Comparison of ENCODE assay signal across 8 mouse cellular contexts in the genomic region with DNA sequence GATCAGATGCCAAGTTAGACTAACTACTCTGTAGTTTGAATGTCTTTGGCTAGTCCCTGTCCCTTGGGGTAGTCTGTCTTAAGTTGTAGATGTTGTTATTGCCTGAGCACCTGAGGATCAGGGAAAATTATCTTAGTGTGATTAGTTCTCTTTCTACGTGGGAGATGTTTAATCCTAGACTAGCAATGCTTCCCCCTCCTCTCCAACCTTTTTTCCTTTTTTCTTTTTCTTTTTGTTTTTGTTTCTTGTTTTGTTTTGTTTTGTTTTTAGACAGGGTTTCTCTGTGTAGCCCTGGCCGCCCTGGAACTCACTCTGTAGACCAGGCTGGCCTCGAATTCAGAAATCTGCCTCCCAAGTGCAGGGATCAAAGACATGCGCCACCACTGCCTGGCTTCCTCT. TPM values are rescaled to one million over a fixed set of nuclear protein-coding genes. Genes with fewer than 3 reads are reported as not detected.
DNase-seq lines count a peak whose midpoint lies in the region; ATAC-seq and TF ChIP-seq lines count a peak whose summit lies in the region.

A gene (minus strand): TSS at position 100 of the 399 bp plus-strand sequence.

- H3K27me3 ChIP-seq in lung, postnatal 0 days (replicated peaks; ENCODE audit: insufficient read depth, low read length) = no peaks in the 10 kb centered on the region
- no peaks in the 10 kb centered on the region for H3K27me3 ChIP-seq in embryonic facial prominence, embryonic 15.5 days
- no peaks in the 10 kb centered on the region for H3K27me3 ChIP-seq in heart, postnatal 0 days (ENCODE audit: control insufficient read depth, insufficient read depth, low read length)
- no peaks in the 10 kb centered on the region for H3K27me3 ChIP-seq in limb, embryonic 10.5 days (ENCODE audit: low read depth, poor library complexity, severe bottlenecking)
- H3K27me3 ChIP-seq in neural tube, embryonic 15.5 days (replicated peaks) = no peaks in the 10 kb centered on the region

- peak within 1 kb of the TSS; percentile 97 for H3K4me2 ChIP-seq in lung, postnatal 0 days (replicated peaks; ENCODE audit: low read depth, low read length)
- H3K4me2 ChIP-seq in embryonic facial prominence, embryonic 15.5 days (replicated peaks) = peak within 1 kb of the TSS; percentile 89
- peak within 1 kb of the TSS; percentile 97 for H3K4me2 ChIP-seq in heart, postnatal 0 days (ENCODE audit: low read depth, low read length)
- H3K4me2 ChIP-seq in neural tube, embryonic 15.5 days = peak within 1 kb of the TSS; percentile 79

- H3K36me3 ChIP-seq in lung, postnatal 0 days (ENCODE audit: insufficient read depth, low read length) = no peaks in the 10 kb centered on the region
- H3K36me3 ChIP-seq in embryonic facial prominence, embryonic 15.5 days = peaks cover 3% of the 10 kb centered on the region
- H3K36me3 ChIP-seq in heart, postnatal 0 days (replicated peaks; ENCODE audit: control insufficient read depth, insufficient read depth, low read length) = peaks cover 3% of the 10 kb centered on the region
- peaks cover 3% of the 10 kb centered on the region for H3K36me3 ChIP-seq in limb, embryonic 10.5 days
- peaks cover 2% of the 10 kb centered on the region; the same call in 1 of the 2 replicates for H3K36me3 ChIP-seq in neural tube, embryonic 15.5 days

- no peak for ATAC-seq in lung, postnatal 0 days
- no peak for ATAC-seq in embryonic facial prominence, embryonic 15.5 days (ENCODE audit: insufficient number of reproducible peaks, low FRiP score, low TSS enrichment, low read depth)
- ATAC-seq in heart, postnatal 0 days (ENCODE audit: insufficient read depth, low read depth) = no peak
- ATAC-seq in neural tube, embryonic 15.5 days (ENCODE audit: low FRiP score) = no peak

- peak within 1 kb of the TSS; percentile 98 for H3K9ac ChIP-seq in lung, postnatal 0 days (replicated peaks; ENCODE audit: low read depth)
- H3K9ac ChIP-seq in embryonic facial prominence, embryonic 15.5 days = peak within 1 kb of the TSS; percentile 64
- H3K9ac ChIP-seq in heart, postnatal 0 days (replicated peaks; ENCODE audit: low read depth, low read length) = peak within 1 kb of the TSS; percentile 97
- peak within 1 kb of the TSS; percentile 92 for H3K9ac ChIP-seq in neural tube, embryonic 15.5 days (replicated peaks)

- no peak for TF ChIP-seq EP300 in lung, postnatal 0 days (IDR thresholded peaks at IDR 0.05)
- no peak for TF ChIP-seq EP300 in heart, postnatal 0 days (IDR thresholded peaks at IDR 0.05; ENCODE audit: low read depth)

- H3K27ac ChIP-seq in lung, postnatal 0 days (ENCODE audit: low read length) = peak within 1 kb of the TSS; percentile 99
- peak within 1 kb of the TSS; percentile 92 for H3K27ac ChIP-seq in embryonic facial prominence, embryonic 15.5 days (replicated peaks)
- H3K27ac ChIP-seq in heart, postnatal 0 days (ENCODE audit: low read depth) = peak within 1 kb of the TSS; percentile 100
- H3K27ac ChIP-seq in limb, embryonic 10.5 days = peak within 1 kb of the TSS; percentile 96
- peak within 1 kb of the TSS; percentile 96 for H3K27ac ChIP-seq in neural tube, embryonic 15.5 days (replicated peaks)

- peaks cover 3% of the 10 kb centered on the region; the same call in 1 of the 2 replicates for H3K4me1 ChIP-seq in lung, postnatal 0 days (ENCODE audit: insufficient read depth, low read depth, low read length)
- H3K4me1 ChIP-seq in embryonic facial prominence, embryonic 15.5 days = peaks cover 12% of the 10 kb centered on the region; the same call in 1 of the 2 replicates
- H3K4me1 ChIP-seq in heart, postnatal 0 days (ENCODE audit: control insufficient read depth, insufficient read depth) = peaks cover 8% of the 10 kb centered on the region
- H3K4me1 ChIP-seq in limb, embryonic 10.5 days = peaks cover 18% of the 10 kb centered on the region
- H3K4me1 ChIP-seq in neural tube, embryonic 15.5 days = peaks cover 18% of the 10 kb centered on the region

- H3K4me3 ChIP-seq in lung, postnatal 0 days (ENCODE audit: low read depth, low read length) = peak within 1 kb of the TSS; percentile 87
- H3K4me3 ChIP-seq in embryonic facial prominence, embryonic 15.5 days (replicated peaks) = peak within 1 kb of the TSS; percentile 65
- H3K4me3 ChIP-seq in heart, postnatal 0 days (ENCODE audit: low read depth, low read length) = peak within 1 kb of the TSS; percentile 87
- H3K4me3 ChIP-seq in limb, embryonic 10.5 days = peak within 1 kb of the TSS; percentile 72
- H3K4me3 ChIP-seq in neural tube, embryonic 15.5 days (replicated peaks) = peak within 1 kb of the TSS; percentile 82

- no peak for DNase-seq in lung, postnatal 0 days (ENCODE audit: low spot score)
- DNase-seq in lung, postnatal 4 days = no peak
- no peak for DNase-seq in heart, postnatal 0 days (ENCODE audit: low spot score)
- DNase-seq in limb, embryonic 10.5 days (ENCODE audit: low spot score) = no peak
- DNase-seq in right cerebral cortex, adult 2 months (ENCODE audit: low spot score in 2 of 2) = no peak
- no peak for DNase-seq in frontal cortex, postnatal 10 days (ENCODE audit: low spot score in 2 of 2)

- WGBS in lung, postnatal 0 days = 64% methylated on average over 4 of the region's 4 CpGs
- 71% methylated on average over 4 of the region's 4 CpGs for WGBS in embryonic facial prominence, embryonic 15.5 days
- 55% methylated on average over 4 of the region's 4 CpGs for WGBS in heart, postnatal 0 days
- 68% methylated on average over 4 of the region's 4 CpGs for WGBS in limb, embryonic 10.5 days
- WGBS in neural tube, embryonic 15.5 days = 74% methylated on average over 4 of the region's 4 CpGs

- TF ChIP-seq CTCF in lung, postnatal 0 days (IDR thresholded peaks at IDR 0.05) = no peak
- no peak for TF ChIP-seq CTCF in heart, postnatal 0 days (IDR thresholded peaks at IDR 0.05; ENCODE audit: low read depth)

- H3K9me3 ChIP-seq in lung, postnatal 0 days (ENCODE audit: low read length) = no peaks in the 10 kb centered on the region
- no peaks in the 10 kb centered on the region for H3K9me3 ChIP-seq in embryonic facial prominence, embryonic 15.5 days (replicated peaks)
- no peaks in the 10 kb centered on the region for H3K9me3 ChIP-seq in heart, postnatal 0 days (replicated peaks; ENCODE audit: control insufficient read depth, low read length)
- H3K9me3 ChIP-seq in limb, embryonic 10.5 days (replicated peaks) = no peaks in the 10 kb centered on the region
- H3K9me3 ChIP-seq in neural tube, embryonic 15.5 days (replicated peaks) = no peaks in the 10 kb centered on the region

RNA-seq across cellular contexts. Expression of the gene that starts here (rescaled TPM):
- 28.9 and 30.5 TPM in 2 replicates for polyA plus RNA-seq in lung, postnatal 0 days (2015; fragmentation: Nextera tagmentation; extraction: Ambion mirVana)
- polyA plus RNA-seq in embryonic facial prominence, embryonic 15.5 days (2015; fragmentation: Nextera tagmentation; extraction: Ambion mirVana) = 49.5 and 50.0 TPM in 2 replicates
- 75.2 and 76.6 TPM in 2 replicates for total RNA-seq in heart, postnatal 0 days (2014; rRNA removed; ENCODE audit: low replicate concordance)
- polyA plus RNA-seq in heart, postnatal 0 days (2015; fragmentation: Nextera tagmentation; extraction: Ambion mirVana) = 133 and 136 TPM in 2 replicates
- polyA plus RNA-seq in limb, embryonic 10.5 days (2016; fragmentation: Nextera tagmentation; extraction: Ambion mirVana) = 35.1 and 48.1 TPM in 2 replicates
- 114 and 123 TPM in 2 replicates for polyA plus RNA-seq in neural tube, embryonic 15.5 days (2015; fragmentation: Nextera tagmentation; extraction: Ambion mirVana)
